Mouse (Mus musculus): ENCODE measurements around the gene Tsc22d1. TPM values are rescaled to one million over a fixed set of nuclear protein-coding genes. Genes with fewer than 3 reads are reported as not detected.

Tsc22d1 gene
- total and polyA plus RNA-seq, 3 experiments: 0.25 to 1.3 (median 0.69) TPM

DNA sequence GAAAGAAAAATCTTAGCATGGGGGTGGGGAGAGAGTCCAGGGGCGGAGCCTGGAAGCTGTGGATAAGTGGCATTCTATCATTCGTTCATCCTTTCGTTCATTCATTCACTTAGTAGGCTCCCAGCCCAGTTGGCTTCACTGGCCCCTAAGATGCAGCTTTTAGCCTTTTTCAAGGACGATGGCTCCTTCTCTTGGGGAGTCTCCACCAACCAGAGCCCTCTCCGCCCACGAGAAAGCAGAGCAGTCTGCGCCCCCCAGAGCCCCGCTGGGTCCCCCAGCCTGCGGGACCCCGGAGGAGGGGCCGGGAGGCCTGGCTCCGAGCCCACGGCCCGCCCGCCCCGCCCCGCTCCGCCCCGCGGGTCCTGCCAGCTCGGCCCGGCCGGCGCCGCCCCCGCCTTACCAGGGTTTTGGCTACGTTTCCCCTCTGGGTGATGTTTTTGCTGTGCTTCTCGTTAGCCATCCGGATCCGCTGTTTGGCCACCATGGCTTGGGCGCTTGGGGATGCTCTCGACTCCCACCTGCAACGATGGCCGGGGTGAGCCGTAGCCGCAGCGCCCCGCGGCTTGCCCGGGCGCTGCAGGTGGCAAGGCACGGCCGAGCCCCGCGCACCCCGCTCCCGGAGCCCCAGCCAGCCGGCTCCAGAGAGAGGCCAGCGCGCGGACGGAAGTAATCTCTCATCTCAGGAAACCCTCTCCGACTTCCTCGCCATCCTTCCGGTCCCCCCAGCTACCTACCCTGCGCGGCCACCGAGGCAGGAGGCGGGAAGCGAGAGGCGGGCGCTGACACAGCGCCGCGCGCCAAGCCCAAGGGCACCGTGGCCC lies 141.5 kb downstream of the Tsc22d1 start:
- Histone ChIP-seq H3K27me3 (replicated peaks) (no peaks in the 10 kb centered on the region), H3K4me2 (ENCODE audit: insufficient read depth, low read depth, poor library complexity, severe bottlenecking) (no peak overlapping the region), H3K4me1 (ENCODE audit: control insufficient read depth in 1 of 2, insufficient read depth in 2 of 2) (no peaks in the 10 kb centered on the region), H3K9me3 (replicated peaks; ENCODE audit: low read length) (no peaks in the 10 kb centered on the region), H3K36me3 (replicated peaks in 1 of 2; ENCODE audit: control insufficient read depth in 1 of 2, insufficient read depth in 1 of 2, low read length in 1 of 2) (no peaks in the 10 kb centered on the region), H3K79me2 (replicated peaks; ENCODE audit: control insufficient read depth, extremely low read depth, insufficient read depth, poor library complexity, severe bottlenecking) (no peaks in the 10 kb centered on the region), H3K9ac (ENCODE audit: insufficient read depth, low read depth) (no peak overlapping the region), H3K4me3 (replicated peaks in 1 of 3; ENCODE audit: low read depth in 2 of 3, low read length in 2 of 3, poor library complexity in 1 of 3) (no peak overlapping the region), H3K27ac (ENCODE audit: insufficient read depth, low read depth) (no peak overlapping the region)
- DNase-seq (ENCODE audit: extremely low read depth): no peak
- in situ Hi-C loops (cut with MboI; ENCODE audit: low pct_ligation_motif_present, low pct_unique_long_range_greater_than_20kb, low sequenced_read_pairs): no loop called here
- dilution Hi-C loops (cut with MboI; ENCODE audit: extremely low pct_ligation_motif_present, extremely low pct_unique_long_range_greater_than_20kb, low sequenced_read_pairs): no loop called here
- TF ChIP-seq HCFC1 (IDR thresholded peaks at IDR 0.05; ENCODE audit: low read depth, low read length): no peak
- TF ChIP-seq ZKSCAN1 (IDR thresholded peaks at IDR 0.05; ENCODE audit: borderline replicate concordance, low read depth, low read length): no peak

DNA sequence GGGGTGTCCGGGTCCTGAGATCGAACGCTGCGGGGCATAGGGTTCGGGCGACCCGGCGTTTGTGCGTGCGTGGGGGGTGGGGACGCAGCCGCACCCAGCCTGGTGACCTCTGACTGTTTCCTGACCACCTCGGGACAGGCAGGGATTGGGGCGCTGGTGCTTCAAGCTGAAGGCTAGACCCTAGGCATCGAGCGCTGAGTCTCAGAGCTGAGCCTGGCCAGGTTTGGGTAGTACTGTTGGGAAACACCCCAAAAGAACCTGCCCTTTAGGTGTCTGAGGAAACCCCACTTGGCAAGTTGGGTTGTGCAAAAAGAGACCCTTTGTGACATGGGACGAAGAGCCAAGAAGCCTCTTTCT lies 142.1 kb downstream of the Tsc22d1 start, which contains the start of gene Serp2:
Serp2 (minus strand) TSS at position 38 of the 357 bp plus-strand sequence.
- Histone ChIP-seq H3K9ac (ENCODE audit: insufficient read depth, low read depth) (no peak within 1 kb of the TSS), H3K4me3 (replicated peaks in 1 of 3; ENCODE audit: low read depth in 2 of 3, low read length in 2 of 3, poor library complexity in 1 of 3) (no peak within 1 kb of the TSS), H3K27me3 (replicated peaks) (no peaks in the 10 kb centered on the region), H3K4me2 (ENCODE audit: insufficient read depth, low read depth, poor library complexity, severe bottlenecking) (no peak within 1 kb of the TSS), H3K4me1 (ENCODE audit: control insufficient read depth in 1 of 2, insufficient read depth in 2 of 2) (no peaks in the 10 kb centered on the region), H3K79me2 (replicated peaks; ENCODE audit: control insufficient read depth, extremely low read depth, insufficient read depth, poor library complexity, severe bottlenecking) (no peaks in the 10 kb centered on the region), H3K36me3 (replicated peaks in 1 of 2; ENCODE audit: control insufficient read depth in 1 of 2, insufficient read depth in 1 of 2, low read length in 1 of 2) (no peaks in the 10 kb centered on the region), H3K9me3 (replicated peaks; ENCODE audit: low read length) (no peaks in the 10 kb centered on the region), H3K27ac (ENCODE audit: insufficient read depth, low read depth) (no peak within 1 kb of the TSS)
- in situ Hi-C loops (cut with MboI; ENCODE audit: low pct_ligation_motif_present, low pct_unique_long_range_greater_than_20kb, low sequenced_read_pairs): no loop called here
- no peak for DNase-seq (ENCODE audit: extremely low read depth)
- dilution Hi-C loops (cut with MboI; ENCODE audit: extremely low pct_ligation_motif_present, extremely low pct_unique_long_range_greater_than_20kb, low sequenced_read_pairs): no loop called here
- no peak for TF ChIP-seq MXI1 (IDR thresholded peaks at IDR 0.05; ENCODE audit: low read depth, low read length)
- TF ChIP-seq SMC3 (IDR thresholded peaks at IDR 0.05; ENCODE audit: low read depth, low read length): no peak
- no peak for TF ChIP-seq IRF4 (IDR thresholded peaks at IDR 0.05; ENCODE audit: low read depth, low read length)
- no peak for TF ChIP-seq RAD21 (IDR thresholded peaks at IDR 0.05; ENCODE audit: low read depth, low read length)
- TF ChIP-seq ZC3H11A (IDR thresholded peaks at IDR 0.05; ENCODE audit: low read depth, low read length): no peak
- no peak for TF ChIP-seq PAX5 (IDR thresholded peaks at IDR 0.05; ENCODE audit: low read length)
- no peak for TF ChIP-seq MAX (IDR thresholded peaks at IDR 0.05; ENCODE audit: low read length)
- TF ChIP-seq ZMIZ1 (IDR thresholded peaks at IDR 0.05; ENCODE audit: low read depth, low read length): no peak
- TF ChIP-seq HCFC1 (IDR thresholded peaks at IDR 0.05; ENCODE audit: low read depth, low read length): no peak
- no peak for TF ChIP-seq USF2 (conservative IDR thresholded peaks at IDR 0.05; ENCODE audit: low read depth, low read length)
- TF ChIP-seq TCF12 (IDR thresholded peaks at IDR 0.05; ENCODE audit: low read depth, low read length): no peak
- TF ChIP-seq CHD1 (IDR thresholded peaks at IDR 0.05; ENCODE audit: low read depth, low read length): no peak
- TF ChIP-seq USF1 (IDR thresholded peaks at IDR 0.05; ENCODE audit: low read depth, low read length): no peak
- no peak for TF ChIP-seq ZNF384 (IDR thresholded peaks at IDR 0.05; ENCODE audit: low read depth, low read length)
- TF ChIP-seq MAFK (IDR thresholded peaks at IDR 0.05; ENCODE audit: insufficient replicate concordance, low read length): no peak
- no peak for TF ChIP-seq MAZ (IDR thresholded peaks at IDR 0.05; ENCODE audit: low read depth, low read length)
- TF ChIP-seq ETS1 (conservative IDR thresholded peaks at IDR 0.05; ENCODE audit: low read depth, low read length): no peak
- TF ChIP-seq MEF2A (IDR thresholded peaks at IDR 0.05; ENCODE audit: borderline replicate concordance, low read depth, low read length): no peak
- no peak for TF ChIP-seq MYC (IDR thresholded peaks at IDR 0.05; ENCODE audit: low read depth, low read length)
- no peak for TF ChIP-seq POLR2A (IDR thresholded peaks at IDR 0.05; ENCODE audit: low read depth, low read length)

Other genes starting within 250 kb of the Tsc22d1 start
- gene Serp2, start 141.9 kb downstream of the Tsc22d1 start, total RNA-seq (2012; rRNA removed): not detected in 2 replicates
- gene Serp2, start 141.9 kb downstream of the Tsc22d1 start, total RNA-seq (2014; rRNA removed): not detected in 2 replicates
- not detected in 2 replicates for gene Serp2, start 141.9 kb downstream of the Tsc22d1 start, polyA plus RNA-seq (2012; ENCODE audit: insufficient read length, low read depth)